Mouse (Mus musculus): ENCODE results near the gene Wdr74. TPM values are rescaled to one million over a fixed set of nuclear protein-coding genes. Genes with fewer than 3 reads are reported as not detected.

Gene Wdr74
- total RNA-seq, 4 experiments from 2014 or later = 16.1 to 19.6 (median 17.5) TPM

- DNase-seq (ENCODE audit: low spot score) = peak; percentile 97
Observed at GRCm38 (mm10) chr19:8741243-8741869, 5.7 kb downstream of the Wdr74 start, which contains the start of gene Stx5a. TSS of gene Stx5a (plus strand) at chr19:8741413.

GRCm38 (mm10) chr19:8742176-8742575 is 6.5 kb downstream of the Wdr74 start:
- DNase-seq (ENCODE audit: low spot score) = no peak

- DNase-seq (ENCODE audit: low spot score) = no peak
Observed at GRCm38 (mm10) chr19:8745382-8745781, 9.8 kb downstream of the Wdr74 start.

- DNase-seq (ENCODE audit: low spot score) = no peak
Observed at GRCm38 (mm10) chr19:8747368-8747767, 11.7 kb downstream of the Wdr74 start.

GRCm38 (mm10) chr19:8755652-8756051 is 20.0 kb downstream of the Wdr74 start:
- DNase-seq (ENCODE audit: low spot score) = no peak

GRCm38 (mm10) chr19:8756635-8757387 is 21.2 kb downstream of the Wdr74 start, which contains the start of gene Nxf1:
TSS of gene Nxf1 (plus strand) at chr19:8757073.
- DNase-seq (ENCODE audit: low spot score) = peak; percentile 85

- DNase-seq (ENCODE audit: low spot score) = no peak
Observed at GRCm38 (mm10) chr19:8757471-8757998, 21.9 kb downstream of the Wdr74 start.

GRCm38 (mm10) chr19:8758899-8759298 is 23.3 kb downstream of the Wdr74 start:
- no peak for DNase-seq (ENCODE audit: low spot score)

- no peak for DNase-seq (ENCODE audit: low spot score)
Observed at GRCm38 (mm10) chr19:8760757-8761156, 25.1 kb downstream of the Wdr74 start.

- no peak for DNase-seq (ENCODE audit: low spot score)
Observed at GRCm38 (mm10) chr19:8763276-8763675, 27.6 kb downstream of the Wdr74 start.

GRCm38 (mm10) chr19:8765562-8765961 is 29.9 kb downstream of the Wdr74 start:
- DNase-seq (ENCODE audit: low spot score) = no peak

GRCm38 (mm10) chr19:8770567-8771270 is 35.1 kb downstream of the Wdr74 start, which contains the start of gene Tmem223:
TSS of gene Tmem223 (plus strand) at chr19:8770996.
- DNase-seq (ENCODE audit: low spot score) = peak; percentile 83

GRCm38 (mm10) chr19:8772996-8773395 is 37.4 kb downstream of the Wdr74 start:
- DNase-seq (ENCODE audit: low spot score) = no peak

- DNase-seq (ENCODE audit: low spot score) = no peak
Observed at GRCm38 (mm10) chr19:8773409-8773808, 37.8 kb downstream of the Wdr74 start.

GRCm38 (mm10) chr19:8774086-8774835 is 38.6 kb downstream of the Wdr74 start, which contains the start of gene Tmem179b:
TSS of gene Tmem179b (minus strand) at chr19:8774467.
- DNase-seq (ENCODE audit: low spot score) = peak; percentile 95

GRCm38 (mm10) chr19:8774951-8775421 is 39.4 kb downstream of the Wdr74 start:
- peak; percentile 21 for DNase-seq (ENCODE audit: low spot score)

- peak; percentile 95 for DNase-seq (ENCODE audit: low spot score)
Observed at GRCm38 (mm10) chr19:8786008-8786781, 50.6 kb downstream of the Wdr74 start, which contains the start of gene Taf6l. TSS of gene Taf6l (minus strand) at chr19:8786417.

- no peak for DNase-seq (ENCODE audit: low spot score)
Observed at GRCm38 (mm10) chr19:8788521-8788920, 52.9 kb downstream of the Wdr74 start.

GRCm38 (mm10) chr19:8789171-8789570 is 53.5 kb downstream of the Wdr74 start:
- no peak for DNase-seq (ENCODE audit: low spot score)

- DNase-seq (ENCODE audit: low spot score) = no peak
Observed at GRCm38 (mm10) chr19:8790171-8790570, 54.5 kb downstream of the Wdr74 start.

Data from heart, adult 8-10 months (tissue).